Mouse (Mus musculus) megakaryocyte, embryonic 14.5 days (primary cell): ENCODE measurements around the gene Atg2b. TPM values are rescaled to one million over a fixed set of nuclear protein-coding genes. Genes with fewer than 3 reads are reported as not detected.

Source experiments
- H3K27me3 ChIP-seq: replicated peaks from 2 replicates; pipeline ENCODE3; 2012; ENCODE audit warnings: inconsistent platforms
- H3K36me3 ChIP-seq: replicated peaks from 2 replicates; pipeline ENCODE3; 2012; ENCODE audit warnings: low read length, inconsistent platforms, mixed read lengths
- H3K4me1 ChIP-seq: 2 replicates; pipeline ENCODE4 v1.6.1; 2012; ENCODE audit warnings: inconsistent platforms
- H3K4me3 ChIP-seq: replicated peaks from 2 replicates; pipeline ENCODE3; 2012; ENCODE audit warnings: moderate library complexity, mild to moderate bottlenecking, inconsistent platforms
- H3K9me3 ChIP-seq: 2 replicates; pipeline ENCODE4 v1.6.1; 2012; ENCODE audit warnings: inconsistent platforms
- FLI1 ChIP-seq: IDR thresholded peaks from 2 replicates; pipeline ENCODE4 v1.6.1; 2012; ENCODE audit warnings: low read length, inconsistent platforms, mixed read lengths
- GATA1 ChIP-seq: IDR thresholded peaks from 3 replicates; pipeline ENCODE4 v1.6.1; 2012; ENCODE audit warnings: mixed read lengths, low read length, inconsistent platforms, borderline replicate concordance
- polyA plus RNA-seq: library from polyadenylated mRNA; stranded (reverse); fragments of >175 nt; gene quantifications from 2 replicates; pipeline ENCODE4 v1.2.3, GENCODE M21; 2012; ENCODE audit warnings: low replicate concordance; ENCODE audit not compliant: insufficient read depth

Atg2b gene
- polyA plus RNA-seq, 1 experiment = 4.4 TPM

GRCm38 (mm10) chr12:105582486-105582885, 102.5 kb downstream of the Atg2b start:
- H3K9me3 ChIP-seq = peaks cover 4% of the 10 kb centered on the region
- TF ChIP-seq FLI1 (no peak), GATA1 (no peak)

GRCm38 (mm10) chr12:105580490-105580889, 104.5 kb downstream of the Atg2b start:
- Histone ChIP-seq H3K9me3 (peaks cover 4% of the 10 kb centered on the region), H3K36me3 (no peaks in the 10 kb centered on the region), H3K27me3 (peaks cover 46% of the 10 kb centered on the region), H3K4me3 (no peak overlapping the region), H3K4me1 (peaks cover 16% of the 10 kb centered on the region)
- TF ChIP-seq GATA1 = no peak
- no peak for TF ChIP-seq FLI1

More at GRCm38 (mm10) chr12:105582486-105582885, 102.5 kb downstream of the Atg2b start:
- Histone ChIP-seq H3K4me3 (no peak overlapping the region), H3K4me1 (peaks cover 16% of the 10 kb centered on the region), H3K36me3 (no peaks in the 10 kb centered on the region), H3K27me3 (peaks cover 60% of the 10 kb centered on the region)

GRCm38 (mm10) chr12:105574356-105574755, 110.7 kb downstream of the Atg2b start:
- Histone ChIP-seq H3K4me3 (no peak overlapping the region), H3K4me1 (no peaks in the 10 kb centered on the region), H3K36me3 (no peaks in the 10 kb centered on the region), H3K9me3 (peaks cover 9% of the 10 kb centered on the region), H3K27me3 (peaks cover 12% of the 10 kb centered on the region)
- TF ChIP-seq FLI1 (no peak), GATA1 (no peak)

GRCm38 (mm10) chr12:105572622-105573021, 112.4 kb downstream of the Atg2b start:
- TF ChIP-seq FLI1 (no peak), GATA1 (no peak)
- Histone ChIP-seq H3K4me3 (no peak overlapping the region), H3K9me3 (peaks cover 9% of the 10 kb centered on the region), H3K4me1 (no peaks in the 10 kb centered on the region), H3K27me3 (peaks cover 14% of the 10 kb centered on the region), H3K36me3 (no peaks in the 10 kb centered on the region)

- Histone ChIP-seq H3K36me3 (no peaks in the 10 kb centered on the region), H3K27me3 (peaks cover 17% of the 10 kb centered on the region), H3K4me3 (no peak overlapping the region), H3K4me1 (0 out of 2 replicates have a peak, but pooled peaks cover 2% of the 10 kb centered on the region), H3K9me3 (peaks cover 15% of the 10 kb centered on the region)
- TF ChIP-seq FLI1 (no peak), GATA1 (no peak)
Measured at GRCm38 (mm10) chr12:105571867-105572266, 113.1 kb downstream of the Atg2b start.

Other genes starting within 250 kb of the Atg2b start
- not detected in 2 replicates for gene D430019H16Rik, start 231.4 kb downstream of the Atg2b start, polyA plus RNA-seq
- gene Bdkrb2, start 122.0 kb downstream of the Atg2b start, polyA plus RNA-seq = not detected in 2 replicates
- gene Bdkrb1, start 82.1 kb downstream of the Atg2b start, polyA plus RNA-seq = not detected in 2 replicates
- gene Gskip, start 382 bp downstream of the Atg2b start, polyA plus RNA-seq = 4.2 TPM in 1 of 2 replicates, not detected in the other
- gene Ak7, start 20.8 kb upstream of the Atg2b start, polyA plus RNA-seq = not detected in 2 replicates
- 30.8 and 73.1 TPM in 2 replicates for gene Papola, start 99.5 kb upstream of the Atg2b start, polyA plus RNA-seq